Mouse (Mus musculus) olfactory bulb, adult 2 months (tissue): ENCODE data around the gene Cdkn1b. TPM values are rescaled to one million over a fixed set of nuclear protein-coding genes. Genes with fewer than 3 reads are reported as not detected.

ENCODE experiments used
- H3K27ac ChIP-seq: fragments of 200-500 bp; 2 replicates; pipeline ENCODE4 v1.5.1; 2012; ENCODE audit warnings: low read depth, low read length; ENCODE audit not compliant: insufficient read depth
- H3K4me1 ChIP-seq: fragments of 200-500 bp; 2 replicates; pipeline ENCODE4 v1.6.1; 2012; ENCODE audit warnings: low read length; ENCODE audit not compliant: control insufficient read depth, insufficient read depth
- H3K4me3 ChIP-seq: fragments of 200-500 bp; 2 replicates; pipeline ENCODE4 v1.5.1; 2012; ENCODE audit warnings: mild to moderate bottlenecking, low read depth, low read length, moderate library complexity; ENCODE audit not compliant: insufficient read depth
- CTCF ChIP-seq: fragments of 200-500 bp; IDR thresholded peaks from 2 replicates; pipeline ENCODE4 v1.5.1; 2012; ENCODE audit warnings: low read depth, mild to moderate bottlenecking, low read length, moderate library complexity; ENCODE audit not compliant: insufficient read depth
- POLR2A ChIP-seq: fragments of 200-500 bp; IDR thresholded peaks from 2 replicates; pipeline ENCODE4 v1.6.1; 2012; ENCODE audit warnings: mild to moderate bottlenecking, low read depth, low read length, moderate library complexity; ENCODE audit not compliant: insufficient read depth
- WGBS: fragments of 180-500 bp; shearing (Covaris S2); methylation state at CpG from one replicate; pipeline ENCODE4 v1.1.7; 2018; 5-methylcytosine and 5-hydroxymethylcytosine counted together
- polyA plus RNA-seq: library from polyadenylated mRNA; stranded (reverse); fragments of >200 nt; gene quantifications from 2 replicates; pipeline ENCODE4 v1.2.4, GENCODE M21; 2012; ENCODE audit warnings: low replicate concordance; ENCODE audit not compliant: missing spikeins, insufficient read depth, insufficient read length

Gene Cdkn1b
- polyA plus RNA-seq, 1 experiment, result 69.9 TPM

- peaks cover 6% of the 10 kb centered on the region for H3K4me1 ChIP-seq
- H3K4me3 ChIP-seq, result no peak overlapping the region
- no peak overlapping the region for H3K27ac ChIP-seq
- 94% methylated on average over 3 of the region's 3 CpGs for WGBS
- TF ChIP-seq CTCF (no peak), POLR2A (no peak)
Observed at GRCm38 (mm10) chr6:134949241-134949640, 29.0 kb downstream of the Cdkn1b start.

GRCm38 (mm10) chr6:134951364-134951763 lies 31.2 kb downstream of the Cdkn1b start:
- H3K4me1 ChIP-seq, result 0 out of 2 replicates have a peak, but pooled peaks cover 3% of the 10 kb centered on the region
- H3K4me3 ChIP-seq, result no peak overlapping the region
- H3K27ac ChIP-seq, result no peak overlapping the region
- WGBS, result 91% methylated on average over 5 of the region's 5 CpGs
- no peak for TF ChIP-seq CTCF
- TF ChIP-seq POLR2A, result no peak

GRCm38 (mm10) chr6:134953976-134954375 lies 33.8 kb downstream of the Cdkn1b start:
- H3K27ac ChIP-seq, result no peak overlapping the region
- 0 out of 2 replicates have a peak, but pooled peaks cover 3% of the 10 kb centered on the region for H3K4me1 ChIP-seq
- no peak overlapping the region for H3K4me3 ChIP-seq
- TF ChIP-seq POLR2A (no peak), CTCF (no peak)
- WGBS, result 29% methylated on average over 11 of the region's 11 CpGs

- no peak for TF ChIP-seq CTCF
- no peak for TF ChIP-seq POLR2A
- 87% methylated on average over 4 of the region's 4 CpGs for WGBS
- Histone ChIP-seq H3K4me1 (0 out of 2 replicates have a peak, but pooled peaks cover 3% of the 10 kb centered on the region), H3K4me3 (no peak overlapping the region), H3K27ac (no peak overlapping the region)
Observed at GRCm38 (mm10) chr6:134956388-134956787, 36.2 kb downstream of the Cdkn1b start.

- H3K27ac ChIP-seq, result no peak overlapping the region
- no peak for TF ChIP-seq CTCF
- no peak for TF ChIP-seq POLR2A
- no peaks in the 10 kb centered on the region for H3K4me1 ChIP-seq
- WGBS, result 74% methylated on average over 5 of the region's 5 CpGs
- H3K4me3 ChIP-seq, result no peak overlapping the region
Observed at GRCm38 (mm10) chr6:134961286-134961685, 41.1 kb downstream of the Cdkn1b start.

- TF ChIP-seq POLR2A, result no peak
- no peak for TF ChIP-seq CTCF
- Histone ChIP-seq H3K27ac (no peak overlapping the region), H3K4me1 (no peaks in the 10 kb centered on the region), H3K4me3 (no peak overlapping the region)
- 65% methylated on average over 9 of the region's 9 CpGs for WGBS
Observed at GRCm38 (mm10) chr6:134961858-134962517, 41.8 kb downstream of the Cdkn1b start.

- 69% methylated on average over 5 of the region's 5 CpGs for WGBS
- Histone ChIP-seq H3K27ac (no peak overlapping the region), H3K4me3 (no peak overlapping the region), H3K4me1 (no peaks in the 10 kb centered on the region)
- no peak for TF ChIP-seq POLR2A
Observed at GRCm38 (mm10) chr6:134962518-134962893, 42.3 kb downstream of the Cdkn1b start.

GRCm38 (mm10) chr6:134963910-134964309 lies 43.7 kb downstream of the Cdkn1b start:
- 72% methylated on average over 2 of the region's 2 CpGs for WGBS
- TF ChIP-seq POLR2A, result no peak
- no peak for TF ChIP-seq CTCF

GRCm38 (mm10) chr6:134966681-134967080 lies 46.5 kb downstream of the Cdkn1b start:
- H3K4me1 ChIP-seq, result no peaks in the 10 kb centered on the region
- no peak overlapping the region for H3K4me3 ChIP-seq
- TF ChIP-seq POLR2A (no peak), CTCF (no peak)
- H3K27ac ChIP-seq, result no peak overlapping the region
- 88% methylated on average over 5 of the region's 5 CpGs for WGBS

More at GRCm38 (mm10) chr6:134963910-134964309, 43.7 kb downstream of the Cdkn1b start:
- Histone ChIP-seq H3K4me3 (no peak overlapping the region), H3K27ac (no peak overlapping the region), H3K4me1 (no peaks in the 10 kb centered on the region)

- Histone ChIP-seq H3K4me3 (no peak overlapping the region), H3K4me1 (0 out of 2 replicates have a peak, but pooled peaks cover 3% of the 10 kb centered on the region), H3K27ac (no peak overlapping the region)
- TF ChIP-seq CTCF (no peak), POLR2A (no peak)
- 74% methylated on average over 1 of the region's 1 CpGs for WGBS
Observed at GRCm38 (mm10) chr6:134968326-134968725, 48.1 kb downstream of the Cdkn1b start.
